Mouse (Mus musculus) MEL (cell line): ENCODE results near the gene Kiss1r.
"Not testable (repeated sequence)": the region's sequence is repeated elsewhere in the genome, so short reads cannot be mapped to it uniquely, and the experiment has no call there.

Source experiments
- CTCF ChIP-seq, 3 experiments: IDR thresholded peaks in 2 of 3; conservative IDR thresholded peaks in 1 of 3; 2 replicates each; pipeline ENCODE4 v1.5.1; 2011 to 2012; ENCODE audit warnings: low read length in 3 of 3, low read depth in 2 of 3, mild to moderate bottlenecking in 2 of 3, improper control_type of control experiment in 1 of 3, inconsistent platforms in 1 of 3, mixed read lengths in 1 of 3, moderate library complexity in 1 of 3; ENCODE audit not compliant: control insufficient read depth in 1 of 3, insufficient read depth in 1 of 3, poor library complexity in 1 of 3, severe bottlenecking in 1 of 3
- EP300 ChIP-seq, 2 experiments: IDR thresholded peaks; 2 replicates each; pipeline ENCODE4 v1.6.1; 2011; ENCODE audit warnings: improper control_type of control experiment in 2 of 2, low read length in 2 of 2, low read depth in 1 of 2, mild to moderate bottlenecking in 1 of 2
- ETS1 ChIP-seq: IDR thresholded peaks from 2 replicates; pipeline ENCODE4 v1.6.1; 2012; ENCODE audit warnings: low read depth, mild to moderate bottlenecking, inconsistent platforms, low read length, improper control_type of control experiment, moderate library complexity
- GATA1 ChIP-seq: IDR thresholded peaks from 2 replicates; pipeline ENCODE4 v1.6.1; 2011; ENCODE audit warnings: low read depth, low read length, improper control_type of control experiment
- KAT2A ChIP-seq: conservative IDR thresholded peaks from 2 replicates; pipeline ENCODE4 v1.6.1; 2012; ENCODE audit warnings: low read depth, low read length, improper control_type of control experiment, inconsistent platforms
- MAX ChIP-seq: IDR thresholded peaks from 2 replicates; pipeline ENCODE4 v1.6.1; 2011; ENCODE audit warnings: low read length, improper control_type of control experiment
- MEF2A ChIP-seq: IDR thresholded peaks from 2 replicates; pipeline ENCODE4 v1.6.1; 2014; ENCODE audit warnings: low read depth, mild to moderate bottlenecking, inconsistent platforms, low read length, improper control_type of control experiment; ENCODE audit not compliant: poor library complexity, insufficient replicate concordance, severe bottlenecking; ENCODE audit errors: extremely low read depth
- POLR2A ChIP-seq, 2 experiments: IDR thresholded peaks; 2 replicates each; pipeline ENCODE4 v1.6.1; 2011 to 2012; ENCODE audit warnings: low read length in 2 of 2, mild to moderate bottlenecking in 2 of 2, control low read depth in 1 of 2, improper control_type of control experiment in 1 of 2, low read depth in 1 of 2, moderate library complexity in 1 of 2; ENCODE audit not compliant: control insufficient read depth in 1 of 2, insufficient read depth in 1 of 2, poor library complexity in 1 of 2
- POLR2AphosphoS2 ChIP-seq: IDR thresholded peaks from 2 replicates; pipeline ENCODE4 v1.6.1; 2011; ENCODE audit warnings: low read length, improper control_type of control experiment
- TAL1 ChIP-seq: IDR thresholded peaks from 2 replicates; pipeline ENCODE4 v1.6.1; 2012; ENCODE audit warnings: mild to moderate bottlenecking, inconsistent platforms, low read length, moderate library complexity, mixed read lengths
- UBTF ChIP-seq: IDR thresholded peaks from 2 replicates; pipeline ENCODE4 v1.6.1; 2012; ENCODE audit warnings: low read depth, mild to moderate bottlenecking, inconsistent platforms, low read length, improper control_type of control experiment, moderate library complexity, borderline replicate concordance; ENCODE audit not compliant: insufficient read depth
- USF2 ChIP-seq, 2 experiments: IDR thresholded peaks; 2 replicates each; pipeline ENCODE4 v1.6.1; 2011 to 2012; ENCODE audit warnings: improper control_type of control experiment in 2 of 2, low read length in 2 of 2, borderline replicate concordance in 1 of 2, inconsistent platforms in 1 of 2, low read depth in 1 of 2, mild to moderate bottlenecking in 1 of 2; ENCODE audit not compliant: insufficient read depth in 1 of 2
- ZKSCAN1 ChIP-seq: IDR thresholded peaks from 2 replicates; pipeline ENCODE4 v1.6.1; 2012; ENCODE audit warnings: low read depth, mild to moderate bottlenecking, inconsistent platforms, low read length, improper control_type of control experiment, moderate library complexity
- ZMIZ1 ChIP-seq: IDR thresholded peaks from 2 replicates; pipeline ENCODE4 v1.6.1; 2012; ENCODE audit warnings: low read depth, mild to moderate bottlenecking, inconsistent platforms, low read length, improper control_type of control experiment, moderate library complexity

DNA sequence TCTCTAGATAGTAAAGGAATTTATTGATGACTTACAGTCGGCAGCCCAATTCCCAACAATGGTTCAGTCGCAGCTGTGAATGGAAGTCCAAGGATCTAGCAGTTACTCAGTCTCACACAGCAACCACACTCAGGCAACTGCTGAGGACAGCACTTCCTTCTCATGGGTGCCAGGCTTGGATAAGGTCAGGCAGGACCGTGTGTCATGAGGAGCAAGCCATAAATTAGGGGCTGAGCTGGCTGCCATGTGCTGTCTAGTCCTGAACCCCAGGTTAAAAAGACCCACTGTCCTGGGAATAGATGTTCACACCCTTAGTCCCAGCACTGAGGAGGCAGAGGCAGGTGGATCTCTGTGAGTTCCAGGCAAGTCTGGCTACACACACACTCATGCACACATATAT lies 31.8 kb upstream of the Kiss1r start:
- not testable (repeated sequence) for TF ChIP-seq TAL1; MEF2A; ZKSCAN1; UBTF; ETS1; EP300 (IDR thresholded peaks at IDR 0.05; ENCODE audit: low read depth in 1 of 2, low read length in 2 of 2); CTCF (IDR thresholded peaks at IDR 0.05 in 2 of 3, conservative IDR thresholded peaks at IDR 0.05 in 1 of 3; ENCODE audit: control insufficient read depth in 1 of 3, insufficient read depth in 1 of 3, low read depth in 2 of 3, low read length in 3 of 3, poor library complexity in 1 of 3, severe bottlenecking in 1 of 3); MAX; POLR2AphosphoS2; KAT2A; ZMIZ1; POLR2A (IDR thresholded peaks at IDR 0.05; ENCODE audit: control insufficient read depth in 1 of 2, insufficient read depth in 1 of 2, low read depth in 1 of 2, low read length in 2 of 2, poor library complexity in 1 of 2); USF2 (IDR thresholded peaks at IDR 0.05; ENCODE audit: borderline replicate concordance in 1 of 2, insufficient read depth in 1 of 2, low read depth in 1 of 2, low read length in 2 of 2); GATA1
